In the genomic region with DNA sequence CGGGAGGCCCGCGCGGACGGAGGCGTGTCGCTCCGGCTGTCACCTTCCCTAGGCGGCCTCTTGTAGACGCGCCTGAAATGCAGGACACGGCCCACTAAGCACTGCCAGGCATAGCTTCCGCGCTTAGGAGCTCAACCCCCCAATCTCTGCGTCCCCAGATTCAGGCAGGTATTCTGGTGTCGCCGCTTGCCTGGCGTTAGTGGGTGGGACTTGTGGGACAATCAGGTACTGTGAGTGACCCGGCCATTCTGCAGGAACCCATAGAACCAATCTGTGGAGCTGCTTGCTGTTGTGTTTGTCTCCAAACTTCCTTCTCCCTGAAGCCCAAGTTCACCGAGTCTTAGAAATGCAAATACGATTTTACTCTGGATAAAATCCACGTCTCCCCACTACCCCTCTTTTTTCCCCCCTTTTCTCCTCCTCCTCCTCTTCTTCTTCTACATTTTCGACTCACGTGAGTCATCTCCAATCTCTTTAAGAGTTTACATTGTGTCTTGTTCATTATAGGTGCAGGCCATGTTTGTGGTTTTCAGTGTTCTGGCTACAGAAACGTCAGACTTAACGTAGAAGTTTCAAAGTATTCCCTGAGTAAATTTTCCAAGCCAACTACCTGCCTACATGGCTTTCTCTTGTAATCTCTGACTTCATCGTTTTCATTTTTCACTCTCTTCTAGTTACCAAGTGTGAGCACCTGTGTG, we compare ENCODE assay signal across 8 mouse cellular contexts. TPM values are rescaled to one million over a fixed set of nuclear protein-coding genes. Genes with fewer than 3 reads are reported as not detected.
DNase-seq lines count a peak whose midpoint lies in the region; ATAC-seq lines count a peak whose summit lies in the region.

Gene Aimp1, minus strand, starts transcription at position 140 of the 698 bp plus-strand sequence.

- no peak for DNase-seq in layer of hippocampus, adult 8-10 months (ENCODE audit: low spot score in 2 of 2)
- DNase-seq in layer of hippocampus, adult 9-11 months, result no peak
- DNase-seq in adrenal gland, postnatal 25 days, result no peak
- DNase-seq in gastrocnemius, postnatal 10 days, result no peak
- no peak for DNase-seq in intestine, embryonic 14.5 days (ENCODE audit: low spot score)
- DNase-seq in cerebellum, adult 8-10 months, result no peak
- no peak for DNase-seq in thymus, postnatal 36 days

- WGBS in intestine, embryonic 14.5 days, result 2% methylated on average over 27 of the region's 27 CpGs

- H3K9me3 ChIP-seq in intestine, embryonic 14.5 days (ENCODE audit: control insufficient read depth, low read length), result no peaks in the 10 kb centered on the region

- H3K4me2 ChIP-seq in intestine, embryonic 14.5 days (ENCODE audit: low read length), result peak within 1 kb of the TSS; percentile 62

- peaks cover 21% of the 10 kb centered on the region for H3K36me3 ChIP-seq in intestine, embryonic 14.5 days (ENCODE audit: control insufficient read depth, insufficient read depth, low read length)

- H3K9ac ChIP-seq in intestine, embryonic 14.5 days (ENCODE audit: low read length), result peak within 1 kb of the TSS; percentile 99

- H3K4me3 ChIP-seq in intestine, embryonic 14.5 days (ENCODE audit: low read depth, low read length), result peak within 1 kb of the TSS; percentile 88

- ATAC-seq in intestine, embryonic 14.5 days (replicated peaks; ENCODE audit: low FRiP score, low TSS enrichment, low read depth), result no peak
- no peak for ATAC-seq in megakaryocyte-erythroid progenitor cell, adult 5-6 weeks (replicated peaks; ENCODE audit: low FRiP score, low TSS enrichment, poor library complexity, severe bottlenecking)

- H3K27ac ChIP-seq in intestine, embryonic 14.5 days (ENCODE audit: low read depth), result peak within 1 kb of the TSS; percentile 96

- no peaks in the 10 kb centered on the region for H3K27me3 ChIP-seq in intestine, embryonic 14.5 days (replicated peaks; ENCODE audit: control insufficient read depth, insufficient read depth, low read length)

- H3K4me1 ChIP-seq in intestine, embryonic 14.5 days (replicated peaks; ENCODE audit: control insufficient read depth, insufficient read depth, low read length), result peaks cover 11% of the 10 kb centered on the region

RNA-seq across cellular contexts. Expression of gene Aimp1, which starts in this region (rescaled TPM):
- 10 to 100 TPM; 51.2 to 60.4 (median 55.7) TPM for total RNA-seq in layer of hippocampus, adult 8-10 months (2022)
- total RNA-seq in adrenal gland, postnatal 25 days (2021), result 49.4 and 50.2 TPM in 2 replicates
- 10 to 100 TPM; 61.2 to 69.8 TPM for total RNA-seq in gastrocnemius, postnatal 10 days (2021)
- 86.1 and 86.4 TPM in 2 replicates for polyA plus RNA-seq in intestine, embryonic 14.5 days (2014; fragmentation: Nextera tagmentation; extraction: Ambion mirVana)
- total RNA-seq in megakaryocyte-erythroid progenitor cell, adult 5-6 weeks (2014; fragmentation: Nextera tagmentation), result 109 and 117 TPM in 2 replicates
- 144 and 183 TPM in 2 replicates for total RNA-seq in megakaryocyte-erythroid progenitor cell, adult 5-6 weeks (2017)
